Comparison of ENCODE assay signal across 17 mouse cellular contexts in genomic region chr5:42777120-42777910, GRCm38 (mm10).
DNase-seq lines count a peak whose midpoint lies in the region; ATAC-seq and TF ChIP-seq lines count a peak whose summit lies in the region.
"Had no signal": no experiment of that assay in that cellular context is flagged by ENCODE, and none has a peak within 500 bp of the region (broad histone marks: within the 10 kb centered on the region; RNA-seq: fewer than 3 reads in every experiment).

No protein-coding gene starts in this region.

- intact Hi-C loops in left cerebral cortex, postnatal 25 days (cut with DNase I) = no loop called here

- no peaks in the 10 kb centered on the region for H3K27me3 ChIP-seq in hindbrain, postnatal 0 days (ENCODE audit: insufficient read depth, low read length)
- no peaks in the 10 kb centered on the region for H3K27me3 ChIP-seq in hindbrain, embryonic 11.5 days (ENCODE audit: control insufficient read depth, insufficient read depth, low read length)
- no peaks in the 10 kb centered on the region for H3K27me3 ChIP-seq in stomach, postnatal 0 days (ENCODE audit: control insufficient read depth, insufficient read depth, low read length)
- H3K27me3 ChIP-seq: embryonic facial prominence, embryonic 12.5 days; limb, embryonic 13.5 days had no signal

- H3K27ac ChIP-seq in hindbrain, postnatal 0 days = no peak overlapping the region
- no peak overlapping the region for H3K27ac ChIP-seq in hindbrain, embryonic 11.5 days (ENCODE audit: low read depth, low read length)
- H3K27ac ChIP-seq in stomach, postnatal 0 days (replicated peaks) = no peak overlapping the region
- H3K27ac ChIP-seq: embryonic facial prominence, embryonic 12.5 days; heart, adult 2 months; limb, embryonic 13.5 days had no signal

- no peak overlapping the region for H3K4me3 ChIP-seq in hindbrain, postnatal 0 days (ENCODE audit: low read length)
- H3K4me3 ChIP-seq in hindbrain, embryonic 11.5 days (ENCODE audit: low read depth, low read length) = no peak overlapping the region
- no peak overlapping the region for H3K4me3 ChIP-seq in stomach, postnatal 0 days (ENCODE audit: low read depth, low read length)
- H3K4me3 ChIP-seq: embryonic facial prominence, embryonic 12.5 days; heart, adult 2 months; limb, embryonic 13.5 days had no signal

- no peak overlapping the region for H3K9ac ChIP-seq in hindbrain, postnatal 0 days (replicated peaks; ENCODE audit: low read length)
- no peak overlapping the region for H3K9ac ChIP-seq in hindbrain, embryonic 11.5 days (ENCODE audit: low read depth, low read length)
- H3K9ac ChIP-seq in stomach, postnatal 0 days (ENCODE audit: low read length) = no peak overlapping the region
- H3K9ac ChIP-seq: embryonic facial prominence, embryonic 12.5 days; limb, embryonic 13.5 days had no signal

- TF ChIP-seq CTCF in hindbrain, postnatal 0 days (IDR thresholded peaks at IDR 0.05; ENCODE audit: low read depth) = no peak
- no peak for TF ChIP-seq CTCF in stomach, postnatal 0 days (IDR thresholded peaks at IDR 0.05; ENCODE audit: low read depth)

- ATAC-seq in hindbrain, postnatal 0 days = no peak
- ATAC-seq in hindbrain, embryonic 11.5 days (ENCODE audit: low FRiP score) = no peak
- no peak for ATAC-seq in stomach, postnatal 0 days (ENCODE audit: low FRiP score, low TSS enrichment)
- ATAC-seq: intestine, postnatal 0 days had no signal

- no peaks in the 10 kb centered on the region for H3K36me3 ChIP-seq in hindbrain, postnatal 0 days (ENCODE audit: insufficient read depth, low read length)
- H3K36me3 ChIP-seq in hindbrain, embryonic 11.5 days (ENCODE audit: control insufficient read depth, insufficient read depth, low read length) = no peaks in the 10 kb centered on the region
- no peaks in the 10 kb centered on the region for H3K36me3 ChIP-seq in stomach, postnatal 0 days (ENCODE audit: control insufficient read depth, insufficient read depth, low read length)
- H3K36me3 ChIP-seq: embryonic facial prominence, embryonic 12.5 days; G1E; limb, embryonic 13.5 days had no signal

- no peak for TF ChIP-seq EP300 in stomach, postnatal 0 days (optimal IDR thresholded peaks at IDR 0.05)

- no peaks in the 10 kb centered on the region for H3K4me1 ChIP-seq in hindbrain, postnatal 0 days (ENCODE audit: insufficient read depth, low read length)
- no peaks in the 10 kb centered on the region for H3K4me1 ChIP-seq in hindbrain, embryonic 11.5 days (replicated peaks; ENCODE audit: control insufficient read depth, insufficient read depth, low read length)
- no peaks in the 10 kb centered on the region for H3K4me1 ChIP-seq in stomach, postnatal 0 days (replicated peaks; ENCODE audit: control insufficient read depth, insufficient read depth)
- H3K4me1 ChIP-seq: embryonic facial prominence, embryonic 12.5 days; limb, embryonic 13.5 days had no signal

- 30% methylated on average over 8 of the region's 8 CpGs for WGBS in hindbrain, postnatal 0 days
- WGBS in hindbrain, embryonic 11.5 days = 64% methylated on average over 8 of the region's 8 CpGs
- WGBS in stomach, postnatal 0 days = 75% methylated on average over 8 of the region's 8 CpGs

- 0 out of 2 replicates have a peak overlapping the region, but pooled peaks have one; percentile 10 for H3K4me2 ChIP-seq in hindbrain, postnatal 0 days (ENCODE audit: low read depth, low read length)
- no peak overlapping the region for H3K4me2 ChIP-seq in hindbrain, embryonic 11.5 days (replicated peaks; ENCODE audit: low read depth, low read length)
- H3K4me2 ChIP-seq in stomach, postnatal 0 days (replicated peaks; ENCODE audit: low read depth) = no peak overlapping the region
- H3K4me2 ChIP-seq: embryonic facial prominence, embryonic 12.5 days; limb, embryonic 13.5 days had no signal

- H3K9me3 ChIP-seq in hindbrain, postnatal 0 days (ENCODE audit: low read length) = no peaks in the 10 kb centered on the region
- no peaks in the 10 kb centered on the region for H3K9me3 ChIP-seq in hindbrain, embryonic 11.5 days (ENCODE audit: control insufficient read depth, low read length)
- no peaks in the 10 kb centered on the region for H3K9me3 ChIP-seq in stomach, postnatal 0 days (ENCODE audit: control insufficient read depth, low read length)
- H3K9me3 ChIP-seq: embryonic facial prominence, embryonic 12.5 days; G1E; limb, embryonic 13.5 days had no signal

- no peak for DNase-seq in hindbrain, postnatal 0 days (ENCODE audit: low spot score)
- no peak for DNase-seq in hindbrain, embryonic 11.5 days (ENCODE audit: low spot score)
- peak; percentile 40 for DNase-seq in brain, embryonic 18.5 days (ENCODE audit: low read depth, low spot score)
- peak; percentile 4 to 7 for DNase-seq in frontal cortex, postnatal 10 days (ENCODE audit: low spot score in 2 of 2)
- peak; percentile 4 to 11 for DNase-seq in left cerebral cortex, postnatal 25 days (ENCODE audit: low spot score in 2 of 2)
- DNase-seq in stomach, postnatal 0 days (ENCODE audit: low spot score) = no peak
- DNase-seq in testis, postnatal 10 days (ENCODE audit: low spot score) = no peak
- DNase-seq in cerebellum, postnatal 25 days = no peak
- DNase-seq: adrenal gland, postnatal 36 days; heart, adult 2 months; heart, postnatal 10 days; kidney, postnatal 14 days; lung, adult 18-20 months had no signal

Comparison
In these comparisons a context has a peak if more than half of its experiments do, and no peak if none do; other contexts are left out.
1. DNase-seq: peak in brain, embryonic 18.5 days (single experiment), frontal cortex, postnatal 10 days (2 of 2) and left cerebral cortex, postnatal 25 days (2 of 2); none in hindbrain, postnatal 0 days (single experiment), hindbrain, embryonic 11.5 days (single experiment), stomach, postnatal 0 days (single experiment), testis, postnatal 10 days (single experiment) and cerebellum, postnatal 25 days (0 of 2).